Mouse (Mus musculus) midbrain, postnatal 0 days (tissue): ENCODE results near the gene Olfr1499. TPM values are rescaled to one million over a fixed set of nuclear protein-coding genes. Genes with fewer than 3 reads are reported as not detected.
"Not testable (repeated sequence)": the region's sequence is repeated elsewhere in the genome, so short reads cannot be mapped to it uniquely, and the experiment has no call there.

ENCODE experiments used
- ATAC-seq: fragments of 200-750 bp; cut with Nextera tagmentation; 2 replicates; pipeline ENCODE4 v1.8.0; 2017; ENCODE audit warnings: moderate number of reproducible peaks, mild to moderate bottlenecking, moderate TSS enrichment, moderate library complexity; ENCODE audit not compliant: low FRiP score
- DNase-seq: peaks from one replicate; pipeline ENCODE4 v3.0.0-alpha.2; 2015; ENCODE audit warnings: low spot score
- H3K27ac ChIP-seq: fragments of 300-500 bp; sonication (generic); 2 replicates; pipeline ENCODE4 v1.5.1; 2014; ENCODE audit warnings: low read depth, mild to moderate bottlenecking, low read length, mixed read lengths
- H3K27me3 ChIP-seq: fragments of 300-500 bp; sonication (generic); 2 replicates; pipeline ENCODE4 v1.6.1; 2014; ENCODE audit warnings: low read length, control low read depth, mixed read lengths; ENCODE audit not compliant: insufficient read depth
- H3K36me3 ChIP-seq: fragments of 300-500 bp; sonication (generic); 2 replicates; pipeline ENCODE4 v1.6.1; 2014; ENCODE audit warnings: low read length, control low read depth, mixed read lengths; ENCODE audit not compliant: insufficient read depth
- H3K4me1 ChIP-seq: fragments of 300-500 bp; sonication (generic); 2 replicates; pipeline ENCODE4 v1.6.1; 2014; ENCODE audit warnings: mild to moderate bottlenecking, control low read depth, antibody characterized with exemption, low read length, mixed read lengths; ENCODE audit not compliant: insufficient read depth
- H3K4me2 ChIP-seq: fragments of 300-500 bp; sonication (generic); 2 replicates; pipeline ENCODE4 v1.6.1; 2014; ENCODE audit warnings: low read depth, mild to moderate bottlenecking, low read length, mixed read lengths; ENCODE audit not compliant: poor library complexity, severe bottlenecking
- H3K4me3 ChIP-seq: fragments of 300-500 bp; sonication (generic); 2 replicates; pipeline ENCODE4 v1.5.1; 2014; ENCODE audit warnings: low read depth, mild to moderate bottlenecking, low read length, moderate library complexity
- H3K9ac ChIP-seq: fragments of 300-500 bp; sonication (generic); replicated peaks from 2 replicates; pipeline ENCODE4 v1.6.1; 2014; ENCODE audit warnings: mild to moderate bottlenecking, low read length, moderate library complexity, mixed read lengths; ENCODE audit not compliant: poor library complexity, severe bottlenecking
- H3K9me3 ChIP-seq: fragments of 300-500 bp; sonication (generic); 2 replicates; pipeline ENCODE4 v1.6.1; 2016; ENCODE audit warnings: low read length, control low read depth
- CTCF ChIP-seq: IDR thresholded peaks from 2 replicates; pipeline ENCODE4 v1.5.1; 2016; ENCODE audit warnings: antibody characterized with exemption, mild to moderate bottlenecking
- WGBS: fragments of 180-500 bp; shearing (Covaris S2); extraction: QIAGEN DNeasy Blood & Tissue Kit; methylation state at CpG from one replicate; pipeline ENCODE4 v1.1.7; 2014; 5-methylcytosine and 5-hydroxymethylcytosine counted together
- polyA plus RNA-seq: library from polyadenylated mRNA; unstranded; fragments of >200 nt; fragmentation: Nextera tagmentation; extraction: Ambion mirVana; gene quantifications from 2 replicates; pipeline ENCODE4 v1.2.1, GENCODE M21; 2015
- total RNA-seq: library from RNA; depleted of rRNA; stranded (reverse); fragments of >200 nt; gene quantifications from 2 replicates; pipeline ENCODE4 v1.2.3, GENCODE M21; 2014; rRNA removed

Olfr1499 gene
- not detected in 2 replicates for total RNA-seq
- not detected in 2 replicates for polyA plus RNA-seq

DNA sequence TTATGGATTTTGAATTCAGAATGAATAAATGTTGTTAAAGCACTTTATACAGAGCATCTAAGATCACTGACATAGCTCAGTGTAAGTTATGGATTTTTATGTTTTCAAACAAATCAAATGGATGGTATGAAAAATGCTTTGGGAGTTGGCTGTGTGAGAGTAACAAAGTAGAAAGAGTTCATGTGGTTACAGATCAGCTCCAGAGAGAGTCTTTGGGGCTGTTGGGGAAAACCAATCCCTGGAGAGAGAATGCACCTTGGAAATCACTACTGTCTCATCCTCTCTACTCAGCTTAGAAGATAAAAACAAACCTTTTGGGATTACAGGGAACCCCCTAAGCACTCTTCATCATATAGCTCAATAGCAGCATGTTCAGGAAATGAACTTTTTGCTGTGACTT, at the start of gene Olfr1499:
TSS of gene Olfr1499 (minus strand) at position 101 of the 400 bp plus-strand sequence.
- H3K27me3 ChIP-seq = no peaks in the 10 kb centered on the region
- TF ChIP-seq CTCF = no peak
- no peak for DNase-seq

DNA sequence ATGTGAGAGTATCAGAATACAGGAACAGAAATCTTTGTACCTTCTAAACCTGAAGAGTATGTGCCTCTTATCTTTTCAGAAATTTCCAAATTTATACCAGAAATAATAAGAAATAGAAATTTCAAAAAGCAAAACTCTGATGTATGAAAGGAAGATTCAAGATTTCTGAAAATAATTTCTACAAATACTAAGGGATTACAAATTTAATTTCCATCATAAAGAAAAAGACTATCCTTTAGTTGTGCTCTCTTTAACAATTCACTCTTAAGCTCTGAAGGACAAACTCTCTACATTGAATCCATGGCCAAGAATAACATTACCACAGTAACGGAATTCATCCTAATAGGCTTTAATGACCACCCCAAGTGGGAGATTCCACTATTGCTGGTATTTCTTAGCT, 42.2 kb upstream of the Olfr1499 start, which contains the start of gene Olfr1502:
TSS of gene Olfr1502 (plus strand) at position 301 of the 400 bp plus-strand sequence.
- no peaks in the 10 kb centered on the region for H3K4me1 ChIP-seq
- ATAC-seq (no peak), DNase-seq (no peak)
- no peak within 1 kb of the TSS for H3K4me2 ChIP-seq
- TF ChIP-seq CTCF = no peak
- no peaks in the 10 kb centered on the region for H3K9me3 ChIP-seq
- 89% methylated on average over 1 of the region's 1 CpGs for WGBS
- no peak within 1 kb of the TSS for H3K4me3 ChIP-seq
- no peaks in the 10 kb centered on the region for H3K27me3 ChIP-seq
- no peaks in the 10 kb centered on the region for H3K36me3 ChIP-seq
- no peak within 1 kb of the TSS for H3K27ac ChIP-seq
- H3K9ac ChIP-seq = no peak within 1 kb of the TSS

More for the DNA sequence above, at the start of gene Olfr1499:
- H3K9me3 ChIP-seq = no peaks in the 10 kb centered on the region
- no peak within 1 kb of the TSS for H3K9ac ChIP-seq
- no peak within 1 kb of the TSS for H3K27ac ChIP-seq
- no peaks in the 10 kb centered on the region for H3K4me1 ChIP-seq
- H3K4me3 ChIP-seq = no peak within 1 kb of the TSS
- no peak within 1 kb of the TSS for H3K4me2 ChIP-seq
- H3K36me3 ChIP-seq = no peaks in the 10 kb centered on the region
- ATAC-seq = no peak

DNA sequence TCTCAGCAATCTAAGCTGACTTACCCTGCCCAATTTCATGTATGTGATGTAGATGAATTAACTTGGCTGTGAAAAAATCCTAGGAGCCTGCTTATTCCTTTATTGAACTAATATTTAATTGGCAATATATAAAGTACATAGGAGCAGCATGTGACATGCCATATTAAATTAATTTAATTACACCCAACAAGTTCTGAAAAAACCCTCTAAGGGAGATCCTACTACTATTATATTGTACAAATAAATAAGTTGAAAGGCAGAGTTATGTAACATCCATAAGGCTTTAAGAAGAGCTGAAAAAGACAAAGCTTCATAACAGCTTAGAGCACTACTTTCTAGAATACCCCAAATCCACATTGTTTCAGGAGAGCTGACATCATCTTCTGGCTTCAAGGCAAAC, 31.3 kb upstream of the Olfr1499 start, which contains the start of gene Olfr1501:
TSS of gene Olfr1501 (minus strand) at position 101 of the 400 bp plus-strand sequence.
- not testable (repeated sequence) for H3K4me3 ChIP-seq, H3K27ac ChIP-seq, H3K27me3 ChIP-seq, ATAC-seq, H3K9ac ChIP-seq, DNase-seq, H3K4me2 ChIP-seq, H3K36me3 ChIP-seq, H3K9me3 ChIP-seq, H3K4me1 ChIP-seq

DNA sequence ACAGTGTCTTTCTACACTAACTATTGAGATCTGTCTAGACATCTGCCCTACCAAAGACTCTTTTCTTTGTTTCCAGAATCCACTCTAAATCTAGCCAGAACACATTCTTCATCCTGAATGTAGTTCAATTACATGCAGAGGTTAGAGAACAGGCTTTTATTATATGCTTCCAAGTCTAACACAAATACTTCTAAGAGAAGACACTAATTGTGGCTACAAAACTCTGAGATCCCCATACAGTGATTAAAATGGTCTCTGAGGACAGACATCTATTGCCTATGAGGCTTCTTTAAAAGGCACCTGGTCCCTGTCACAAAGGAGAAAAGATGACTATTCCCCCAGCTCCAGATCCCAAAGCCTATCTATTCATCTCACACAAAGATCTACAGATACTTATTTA, 11.1 kb upstream of the Olfr1499 start, which contains the start of gene Olfr1500:
TSS of gene Olfr1500 (minus strand) at position 101 of the 400 bp plus-strand sequence.
- DNase-seq (no peak), ATAC-seq (no peak)
- no peaks in the 10 kb centered on the region for H3K27me3 ChIP-seq
- H3K9ac ChIP-seq = no peak within 1 kb of the TSS
- H3K4me1 ChIP-seq = no peaks in the 10 kb centered on the region
- TF ChIP-seq CTCF = no peak
- no peak within 1 kb of the TSS for H3K4me3 ChIP-seq
- H3K4me2 ChIP-seq = no peak within 1 kb of the TSS
- H3K27ac ChIP-seq = no peak within 1 kb of the TSS
- no peaks in the 10 kb centered on the region for H3K9me3 ChIP-seq
- H3K36me3 ChIP-seq = no peaks in the 10 kb centered on the region

DNA sequence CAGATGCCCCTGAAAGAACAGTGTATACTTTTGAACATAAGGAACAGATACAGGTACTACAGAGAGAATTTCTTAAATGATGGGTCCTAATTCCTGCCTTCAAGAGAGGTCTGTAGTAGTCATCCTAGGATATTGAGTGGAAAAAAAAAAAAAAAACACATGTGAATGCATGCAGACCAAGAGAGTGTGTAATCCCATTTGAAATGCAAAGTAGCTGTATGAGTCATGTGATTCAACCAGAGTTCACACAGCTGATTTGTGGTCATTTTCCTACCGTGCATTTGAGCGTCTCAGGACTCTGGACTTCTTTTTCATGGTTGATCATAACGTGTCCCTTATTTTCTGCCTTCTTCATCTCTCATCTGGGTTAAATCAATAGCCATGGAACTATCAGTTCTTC, 9.2 kb upstream of the Olfr1499 start:
- DNase-seq = no peak
- Histone ChIP-seq H3K4me3 (no peak overlapping the region), H3K4me1 (no peaks in the 10 kb centered on the region), H3K4me2 (no peak overlapping the region), H3K27me3 (no peaks in the 10 kb centered on the region), H3K36me3 (no peaks in the 10 kb centered on the region), H3K27ac (no peak overlapping the region), H3K9ac (no peak overlapping the region), H3K9me3 (no peaks in the 10 kb centered on the region)
- WGBS = 62% methylated on average over 3 of the region's 3 CpGs
- no peak for TF ChIP-seq CTCF
- no peak for ATAC-seq

DNA sequence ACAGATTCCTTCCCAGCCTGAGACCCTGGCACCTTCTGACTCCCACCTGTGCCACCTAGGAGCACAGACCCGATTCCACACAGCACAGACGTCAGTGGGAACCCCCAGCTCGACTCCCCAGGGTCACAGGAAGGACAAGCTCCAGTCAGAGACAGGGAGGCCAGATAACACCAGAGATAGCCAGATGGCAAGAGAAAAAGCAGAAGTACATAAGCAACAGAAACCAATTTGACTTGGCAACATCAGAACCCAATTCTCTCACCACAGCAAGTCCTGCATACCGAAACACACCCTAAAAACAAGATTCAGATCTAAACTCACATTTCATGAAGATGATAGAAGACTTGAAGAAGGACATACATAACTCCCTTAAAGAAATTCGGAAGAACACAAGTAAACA, 1.6 kb upstream of the Olfr1499 start:
- ATAC-seq (no peak), DNase-seq (no peak)
- Histone ChIP-seq H3K9me3 (no peaks in the 10 kb centered on the region), H3K27me3 (no peaks in the 10 kb centered on the region), H3K4me3 (no peak overlapping the region), H3K27ac (no peak overlapping the region), H3K4me1 (no peaks in the 10 kb centered on the region), H3K4me2 (no peak overlapping the region), H3K36me3 (no peaks in the 10 kb centered on the region), H3K9ac (no peak overlapping the region)
- TF ChIP-seq CTCF = no peak
- WGBS = 69% methylated on average over 5 of the region's 5 CpGs
